Mouse (Mus musculus): ENCODE data around the gene Sft2d2. TPM values are rescaled to one million over a fixed set of nuclear protein-coding genes. Genes with fewer than 3 reads are reported as not detected.

The Sft2d2 gene
- total and polyA plus RNA-seq, 3 experiments = 26.0 to 31.6 (median 27.2) TPM

DNA sequence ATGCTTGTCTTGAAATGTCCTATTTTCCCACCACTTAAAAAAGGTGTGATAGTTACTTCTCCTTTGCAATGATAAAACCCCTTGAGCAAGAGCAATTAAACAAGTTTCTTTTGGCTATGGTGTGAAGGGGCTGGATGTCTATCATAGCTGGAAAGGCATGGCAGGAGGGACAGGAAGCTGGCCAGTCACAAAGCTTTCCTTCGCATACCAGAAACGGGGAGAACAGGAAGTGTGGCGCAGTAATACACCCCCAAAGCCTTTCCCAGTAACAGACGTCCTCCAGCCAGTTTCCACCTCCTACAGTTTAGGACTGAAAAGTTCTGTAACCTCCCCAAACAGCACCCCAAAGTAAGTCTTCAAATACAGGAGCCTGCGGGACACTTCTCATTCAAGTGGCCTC is 24.1 kb downstream of the Sft2d2 start:
- DNase-seq (ENCODE audit: extremely low read depth) = no peak
- TF ChIP-seq ZC3H11A (IDR thresholded peaks at IDR 0.05; ENCODE audit: low read depth, low read length) (no peak), EP300 (IDR thresholded peaks at IDR 0.05; ENCODE audit: low read length) (no peak), GABPA (IDR thresholded peaks at IDR 0.05; ENCODE audit: insufficient replicate concordance, low read depth, low read length) (no peak), JUND (conservative IDR thresholded peaks at IDR 0.05; ENCODE audit: low read depth, low read length) (no peak), SIN3A (IDR thresholded peaks at IDR 0.05; ENCODE audit: low read length) (no peak), IRF4 (IDR thresholded peaks at IDR 0.05; ENCODE audit: low read depth, low read length) (no peak), ELF1 (IDR thresholded peaks at IDR 0.05; ENCODE audit: low read depth, low read length) (no peak), RCOR1 (conservative IDR thresholded peaks at IDR 0.05; ENCODE audit: low read depth, low read length) (no peak), JUN (IDR thresholded peaks at IDR 0.05; ENCODE audit: insufficient read depth, low read depth, low read length) (no peak), CHD2 (IDR thresholded peaks at IDR 0.05; ENCODE audit: low read length) (no peak), ZMIZ1 (IDR thresholded peaks at IDR 0.05; ENCODE audit: low read depth, low read length) (no peak), MEF2A (IDR thresholded peaks at IDR 0.05; ENCODE audit: borderline replicate concordance, low read depth, low read length) (no peak), POLR2AphosphoS2 (IDR thresholded peaks at IDR 0.05; ENCODE audit: low read depth, low read length) (no peak), BHLHE40 (IDR thresholded peaks at IDR 0.05; ENCODE audit: low read depth, low read length) (no peak), ZNF384 (IDR thresholded peaks at IDR 0.05; ENCODE audit: low read depth, low read length) (no peak)
- peaks cover 0 to 4% of the 10 kb centered on the region in 2 experiments for H3K36me3 ChIP-seq (replicated peaks in 1 of 2; ENCODE audit: control insufficient read depth in 1 of 2, insufficient read depth in 1 of 2, low read length in 1 of 2)
- peak overlapping the region; percentile 21; the same call in 1 of the 2 replicates for H3K4me2 ChIP-seq (ENCODE audit: insufficient read depth, low read depth, poor library complexity, severe bottlenecking)
- no peak overlapping the region for H3K9ac ChIP-seq (ENCODE audit: insufficient read depth, low read depth)
- dilution Hi-C loops (cut with MboI; ENCODE audit: extremely low pct_ligation_motif_present, extremely low pct_unique_long_range_greater_than_20kb, low sequenced_read_pairs) = no loop called here
- H3K27ac ChIP-seq (ENCODE audit: insufficient read depth, low read depth) = no peak overlapping the region
- H3K4me3 ChIP-seq (replicated peaks in 1 of 3; ENCODE audit: low read depth in 2 of 3, low read length in 2 of 3, poor library complexity in 1 of 3) = no peak overlapping the region
- peaks cover 2% of the 10 kb centered on the region for H3K9me3 ChIP-seq (replicated peaks; ENCODE audit: low read length)
- H3K27me3 ChIP-seq (replicated peaks) = no peaks in the 10 kb centered on the region
- H3K4me1 ChIP-seq (ENCODE audit: control insufficient read depth in 1 of 2, insufficient read depth in 2 of 2) = peaks cover 8 to 15% of the 10 kb centered on the region in 2 experiments; a peak in 3 of 4 replicates
- H3K79me2 ChIP-seq (replicated peaks; ENCODE audit: control insufficient read depth, extremely low read depth, insufficient read depth, poor library complexity, severe bottlenecking) = no peaks in the 10 kb centered on the region
- in situ Hi-C loops (cut with MboI; ENCODE audit: low pct_ligation_motif_present, low pct_unique_long_range_greater_than_20kb, low sequenced_read_pairs) = no loop called here

DNA sequence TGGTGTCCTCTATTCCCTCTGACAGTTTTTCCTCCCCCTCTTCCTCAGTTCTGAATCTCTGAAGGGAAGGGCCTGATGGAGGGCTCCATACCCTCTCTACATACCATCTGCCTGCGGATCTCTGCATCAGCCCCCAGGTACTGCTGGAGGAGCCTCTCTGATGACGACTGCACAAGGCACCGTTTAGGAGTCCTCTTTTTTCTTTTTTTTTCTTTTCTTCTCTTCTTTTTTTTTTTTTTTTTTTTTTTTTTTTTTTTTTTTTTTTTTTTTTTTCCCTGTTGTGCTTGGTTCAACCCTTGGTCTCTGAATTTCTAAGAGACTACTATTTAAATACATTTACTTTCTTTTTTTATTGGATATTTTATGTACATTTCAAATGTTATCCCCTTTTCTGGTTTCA is 24.8 kb downstream of the Sft2d2 start:
- peaks cover 2% of the 10 kb centered on the region for H3K9me3 ChIP-seq (replicated peaks; ENCODE audit: low read length)
- no peaks in the 10 kb centered on the region for H3K36me3 ChIP-seq (replicated peaks in 1 of 2; ENCODE audit: control insufficient read depth in 1 of 2, insufficient read depth in 1 of 2, low read length in 1 of 2)
- peaks cover 8% of the 10 kb centered on the region in 2 experiments; a peak in 2 of 4 replicates for H3K4me1 ChIP-seq (ENCODE audit: control insufficient read depth in 1 of 2, insufficient read depth in 2 of 2)
- TF ChIP-seq MEF2A (IDR thresholded peaks at IDR 0.05; ENCODE audit: borderline replicate concordance, low read depth, low read length) (no peak), JUND (conservative IDR thresholded peaks at IDR 0.05; ENCODE audit: low read depth, low read length) (no peak), NELFE (IDR thresholded peaks at IDR 0.05; ENCODE audit: low read depth, low read length) (no peak), ELF1 (IDR thresholded peaks at IDR 0.05; ENCODE audit: low read depth, low read length) (no peak), ZNF384 (IDR thresholded peaks at IDR 0.05; ENCODE audit: low read depth, low read length) (peak; percentile 79), POLR2A (IDR thresholded peaks at IDR 0.05; ENCODE audit: low read depth, low read length) (no peak)
- H3K27ac ChIP-seq (ENCODE audit: insufficient read depth, low read depth) = no peak overlapping the region
- in situ Hi-C loops (cut with MboI; ENCODE audit: low pct_ligation_motif_present, low pct_unique_long_range_greater_than_20kb, low sequenced_read_pairs) (no loop called here), dilution Hi-C loops (cut with MboI; ENCODE audit: extremely low pct_ligation_motif_present, extremely low pct_unique_long_range_greater_than_20kb, low sequenced_read_pairs) (no loop called here)
- no peaks in the 10 kb centered on the region for H3K79me2 ChIP-seq (replicated peaks; ENCODE audit: control insufficient read depth, extremely low read depth, insufficient read depth, poor library complexity, severe bottlenecking)
- H3K4me2 ChIP-seq (ENCODE audit: insufficient read depth, low read depth, poor library complexity, severe bottlenecking) = no peak overlapping the region
- H3K4me3 ChIP-seq (replicated peaks in 1 of 3; ENCODE audit: low read depth in 2 of 3, low read length in 2 of 3, poor library complexity in 1 of 3) = no peak overlapping the region
- no peak overlapping the region for H3K9ac ChIP-seq (ENCODE audit: insufficient read depth, low read depth)
- no peak for DNase-seq (ENCODE audit: extremely low read depth)
- H3K27me3 ChIP-seq (replicated peaks) = no peaks in the 10 kb centered on the region
